In genomic region chrX:164449201-164449600, GRCm38 (mm10) we compare ENCODE assay signal across 10 mouse cellular contexts. TPM values are rescaled to one million over a fixed set of nuclear protein-coding genes. Genes with fewer than 3 reads are reported as not detected.
DNase-seq lines count a peak whose midpoint lies in the region; ATAC-seq and TF ChIP-seq lines count a peak whose summit lies in the region.
"Had no signal": no experiment of that assay in that cellular context is flagged by ENCODE, and none has a peak within 500 bp of the region (broad histone marks: within the 10 kb centered on the region; RNA-seq: fewer than 3 reads in every experiment).

No protein-coding gene starts in this region.

- no peak overlapping the region for H3K9ac ChIP-seq in forebrain, embryonic 13.5 days
- no peak overlapping the region for H3K9ac ChIP-seq in forebrain, embryonic 11.5 days (ENCODE audit: low read length)
- H3K9ac ChIP-seq in liver, embryonic 12.5 days = no peak overlapping the region
- H3K9ac ChIP-seq in embryonic facial prominence, embryonic 14.5 days (ENCODE audit: low read depth, low read length) = no peak overlapping the region

- 45% methylated on average over 2 of the region's 3 CpGs for WGBS in forebrain, embryonic 13.5 days
- 44% methylated on average over 3 of the region's 3 CpGs for WGBS in forebrain, embryonic 11.5 days
- WGBS in liver, embryonic 12.5 days (ENCODE audit: insufficient replicate concordance) = 16% methylated on average over 3 of the region's 3 CpGs
- WGBS in embryonic facial prominence, embryonic 14.5 days = 37% methylated on average over 3 of the region's 3 CpGs
- WGBS in lung, adult 2 months = 36% methylated on average over 3 of the region's 3 CpGs

- H3K4me1 ChIP-seq in forebrain, embryonic 13.5 days = no peaks in the 10 kb centered on the region
- H3K4me1 ChIP-seq in forebrain, embryonic 11.5 days (replicated peaks; ENCODE audit: control insufficient read depth, insufficient read depth, low read length) = no peaks in the 10 kb centered on the region
- H3K4me1 ChIP-seq in liver, embryonic 12.5 days = peaks cover 24% of the 10 kb centered on the region; the same call in 1 of the 2 replicates
- no peaks in the 10 kb centered on the region for H3K4me1 ChIP-seq in embryonic facial prominence, embryonic 14.5 days (ENCODE audit: control insufficient read depth, insufficient read depth, low read length)
- H3K4me1 ChIP-seq in lung, adult 2 months (ENCODE audit: control insufficient read depth, insufficient read depth, low read length) = no peaks in the 10 kb centered on the region

- H3K4me3 ChIP-seq in forebrain, embryonic 13.5 days = no peak overlapping the region
- no peak overlapping the region for H3K4me3 ChIP-seq in forebrain, embryonic 11.5 days (ENCODE audit: low read depth, low read length)
- H3K4me3 ChIP-seq in liver, embryonic 12.5 days = no peak overlapping the region
- no peak overlapping the region for H3K4me3 ChIP-seq in embryonic facial prominence, embryonic 14.5 days (ENCODE audit: low read depth, low read length)
- H3K4me3 ChIP-seq in lung, adult 2 months (replicated peaks; ENCODE audit: extremely low read depth, low read depth, low read length) = no peak overlapping the region
- H3K4me3 ChIP-seq: myocyte had no signal

- no peaks in the 10 kb centered on the region for H3K36me3 ChIP-seq in forebrain, embryonic 13.5 days (ENCODE audit: poor library complexity, severe bottlenecking)
- H3K36me3 ChIP-seq in forebrain, embryonic 11.5 days (ENCODE audit: control insufficient read depth, insufficient read depth, low read length) = no peaks in the 10 kb centered on the region
- no peaks in the 10 kb centered on the region for H3K36me3 ChIP-seq in liver, embryonic 12.5 days
- no peaks in the 10 kb centered on the region for H3K36me3 ChIP-seq in embryonic facial prominence, embryonic 14.5 days (ENCODE audit: control insufficient read depth, insufficient read depth, low read length)

- no peak overlapping the region for H3K4me2 ChIP-seq in forebrain, embryonic 13.5 days
- H3K4me2 ChIP-seq in forebrain, embryonic 11.5 days (ENCODE audit: low read depth, low read length, severe bottlenecking) = no peak overlapping the region
- no peak overlapping the region for H3K4me2 ChIP-seq in liver, embryonic 12.5 days
- no peak overlapping the region for H3K4me2 ChIP-seq in embryonic facial prominence, embryonic 14.5 days (ENCODE audit: low read depth, low read length)

- no peak for TF ChIP-seq POLR2A in lung, adult 2 months (IDR thresholded peaks at IDR 0.05; ENCODE audit: borderline replicate concordance, extremely low read depth, low read depth, low read length)

- H3K27ac ChIP-seq in forebrain, embryonic 13.5 days = no peak overlapping the region
- no peak overlapping the region for H3K27ac ChIP-seq in forebrain, embryonic 11.5 days (ENCODE audit: low read depth, low read length)
- no peak overlapping the region for H3K27ac ChIP-seq in liver, embryonic 12.5 days
- no peak overlapping the region for H3K27ac ChIP-seq in embryonic facial prominence, embryonic 14.5 days (replicated peaks; ENCODE audit: low read depth, low read length)

- ATAC-seq in forebrain, embryonic 13.5 days = 0 out of 2 replicates have a peak, but pooled peaks have one; percentile 30
- ATAC-seq in forebrain, embryonic 11.5 days (replicated peaks; ENCODE audit: low FRiP score) = no peak
- no peak for ATAC-seq in liver, embryonic 12.5 days
- no peak for ATAC-seq in embryonic facial prominence, embryonic 14.5 days (ENCODE audit: low read depth)
- no peak for ATAC-seq in monocyte, adult 5-6 weeks (replicated peaks; ENCODE audit: insufficient number of reproducible peaks, low FRiP score, low TSS enrichment, poor library complexity, severe bottlenecking)

- no peak for DNase-seq in forebrain, embryonic 11.5 days (ENCODE audit: low spot score)
- DNase-seq in liver = peak; percentile 8
- DNase-seq in NIH3T3 (ENCODE audit: low read depth) = peak; percentile 82
- DNase-seq in embryonic facial prominence, embryonic 14.5 days (ENCODE audit: low spot score) = peak; percentile 73
- DNase-seq in lung, adult 2 months = no peak

- no peaks in the 10 kb centered on the region for H3K27me3 ChIP-seq in forebrain, embryonic 13.5 days
- H3K27me3 ChIP-seq in forebrain, embryonic 11.5 days (ENCODE audit: control insufficient read depth, insufficient read depth, low read length) = no peaks in the 10 kb centered on the region
- no peaks in the 10 kb centered on the region for H3K27me3 ChIP-seq in liver, embryonic 12.5 days (replicated peaks)
- 0 out of 2 replicates have a peak, but pooled peaks cover 5% of the 10 kb centered on the region for H3K27me3 ChIP-seq in embryonic facial prominence, embryonic 14.5 days (replicated peaks; ENCODE audit: control insufficient read depth, insufficient read depth, low read length)

- TF ChIP-seq CTCF in lung, adult 2 months (IDR thresholded peaks at IDR 0.05; ENCODE audit: insufficient read depth, low read length) = 0 out of 2 replicates have a peak, but pooled peaks have one; percentile 16

- H3K9me3 ChIP-seq in forebrain, embryonic 13.5 days (replicated peaks) = no peaks in the 10 kb centered on the region
- no peaks in the 10 kb centered on the region for H3K9me3 ChIP-seq in forebrain, embryonic 11.5 days (ENCODE audit: control insufficient read depth, low read length)
- H3K9me3 ChIP-seq in liver, embryonic 12.5 days (replicated peaks) = no peaks in the 10 kb centered on the region; the same call in 1 of the 2 replicates
- H3K9me3 ChIP-seq in embryonic facial prominence, embryonic 14.5 days (ENCODE audit: control insufficient read depth, low read length) = no peaks in the 10 kb centered on the region

RNA-seq across cellular contexts. Expression of gene Asb11, which starts 12.4 kb away (rescaled TPM):
- polyA plus RNA-seq in forebrain, embryonic 13.5 days (2015; fragmentation: Nextera tagmentation; extraction: Ambion mirVana) = not detected in 2 replicates
- not detected in 2 replicates for polyA plus RNA-seq in forebrain, embryonic 11.5 days (2014; fragmentation: Nextera tagmentation; extraction: Ambion mirVana)
- polyA plus RNA-seq in liver, embryonic 12.5 days (2016; fragmentation: Nextera tagmentation; extraction: Ambion mirVana) = not detected in 2 replicates
- polyA plus RNA-seq in embryonic facial prominence, embryonic 14.5 days (2014; fragmentation: Nextera tagmentation; extraction: Ambion mirVana) = 0.14 and 0.51 TPM in 2 replicates
- 0.62 and 3.0 TPM in 2 replicates for polyA plus RNA-seq in lung, adult 2 months (2012; rRNA removed)
- 0.29 TPM in 1 of 3 replicates, not detected in the others for total RNA-seq in monocyte, adult 5-6 weeks (2017)

RNA-seq across cellular contexts. Expression of gene Piga, which starts 29.6 kb away (rescaled TPM):
- polyA plus RNA-seq in forebrain, embryonic 13.5 days (2015; fragmentation: Nextera tagmentation; extraction: Ambion mirVana) = 10.7 TPM in 2 replicates
- polyA plus RNA-seq in forebrain, embryonic 11.5 days (2014; fragmentation: Nextera tagmentation; extraction: Ambion mirVana) = 16.1 and 17.7 TPM in 2 replicates
- 20.6 and 22.2 TPM in 2 replicates for polyA plus RNA-seq in liver, embryonic 12.5 days (2016; fragmentation: Nextera tagmentation; extraction: Ambion mirVana)
- 10.0 and 11.8 TPM in 2 replicates for polyA plus RNA-seq in embryonic facial prominence, embryonic 14.5 days (2014; fragmentation: Nextera tagmentation; extraction: Ambion mirVana)
- polyA plus RNA-seq in lung, adult 2 months (2012; rRNA removed) = 1.9 and 3.7 TPM in 2 replicates
- total RNA-seq in monocyte, adult 5-6 weeks (2017) = 10.9 to 15.9 TPM (median 11.4 TPM) in 3 replicates

RNA-seq across cellular contexts. Expression of gene Asb9, which starts 56.9 kb away (rescaled TPM):
- polyA plus RNA-seq in forebrain, embryonic 13.5 days (2015; fragmentation: Nextera tagmentation; extraction: Ambion mirVana) = not detected in 2 replicates
- polyA plus RNA-seq in forebrain, embryonic 11.5 days (2014; fragmentation: Nextera tagmentation; extraction: Ambion mirVana) = 0.32 and 0.65 TPM in 2 replicates
- polyA plus RNA-seq in liver, embryonic 12.5 days (2016; fragmentation: Nextera tagmentation; extraction: Ambion mirVana) = not detected in 2 replicates
- polyA plus RNA-seq in embryonic facial prominence, embryonic 14.5 days (2014; fragmentation: Nextera tagmentation; extraction: Ambion mirVana) = 1.1 and 1.4 TPM in 2 replicates
- polyA plus RNA-seq in lung, adult 2 months (2012; rRNA removed) = not detected in 2 replicates
- not detected in 3 replicates for total RNA-seq in monocyte, adult 5-6 weeks (2017)
- polyA plus RNA-seq: heart, embryonic 16.5 days; myocyte had no signal

Comparison
In these comparisons a context has a peak if more than half of its experiments do, and no peak if none do; other contexts are left out.
1. DNase-seq: peak in liver (single experiment), NIH3T3 (single experiment) and embryonic facial prominence, embryonic 14.5 days (single experiment); none in forebrain, embryonic 11.5 days (single experiment) and lung, adult 2 months (single experiment).